Mouse (Mus musculus): ENCODE data around the gene Rab7.
"Not testable (repeated sequence)": the region's sequence is repeated elsewhere in the genome, so short reads cannot be mapped to it uniquely, and the experiment has no call there.

Rab7 gene

DNA sequence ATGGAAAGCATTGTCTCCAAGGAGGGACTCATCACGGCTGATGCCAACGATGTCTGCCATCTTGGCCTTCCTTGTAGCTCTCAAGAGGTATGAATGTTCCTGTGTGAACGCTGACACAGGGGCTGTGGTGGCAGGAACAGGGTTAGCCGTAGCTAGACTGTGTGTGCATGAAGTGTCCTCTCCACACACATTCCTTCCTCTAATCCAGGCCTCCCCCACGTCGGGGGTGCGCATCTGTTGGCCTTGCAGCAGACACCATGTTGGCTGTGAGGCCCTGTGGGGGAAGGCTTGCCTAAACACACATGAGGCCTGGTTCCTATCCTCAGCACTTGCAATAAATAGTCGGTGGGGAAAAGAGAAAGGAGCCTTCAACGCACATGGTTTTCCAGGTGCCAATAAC is 48.5 kb downstream of the Rab7 start:
- DNase-seq, result no peak

DNA sequence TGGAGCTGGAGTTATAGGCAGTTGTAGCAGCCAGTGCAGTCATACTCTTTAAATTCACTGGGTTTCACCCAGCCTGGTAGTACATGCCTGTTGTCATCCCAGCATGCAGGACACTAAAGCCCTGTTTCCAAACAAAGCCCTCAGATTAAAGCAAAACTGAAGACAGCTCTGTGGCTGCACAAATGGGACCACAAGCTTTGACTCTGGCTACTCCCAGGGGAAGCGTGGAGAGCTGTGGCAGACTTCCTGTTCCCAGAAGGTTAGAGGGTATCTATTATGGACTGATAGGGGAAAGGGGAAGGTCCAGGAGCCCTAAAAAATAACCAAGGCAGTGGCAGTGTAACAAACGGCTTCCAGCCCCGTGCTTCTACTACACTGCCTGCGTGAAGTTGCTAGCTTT is 49.6 kb downstream of the Rab7 start:
- DNase-seq, result no peak

DNA sequence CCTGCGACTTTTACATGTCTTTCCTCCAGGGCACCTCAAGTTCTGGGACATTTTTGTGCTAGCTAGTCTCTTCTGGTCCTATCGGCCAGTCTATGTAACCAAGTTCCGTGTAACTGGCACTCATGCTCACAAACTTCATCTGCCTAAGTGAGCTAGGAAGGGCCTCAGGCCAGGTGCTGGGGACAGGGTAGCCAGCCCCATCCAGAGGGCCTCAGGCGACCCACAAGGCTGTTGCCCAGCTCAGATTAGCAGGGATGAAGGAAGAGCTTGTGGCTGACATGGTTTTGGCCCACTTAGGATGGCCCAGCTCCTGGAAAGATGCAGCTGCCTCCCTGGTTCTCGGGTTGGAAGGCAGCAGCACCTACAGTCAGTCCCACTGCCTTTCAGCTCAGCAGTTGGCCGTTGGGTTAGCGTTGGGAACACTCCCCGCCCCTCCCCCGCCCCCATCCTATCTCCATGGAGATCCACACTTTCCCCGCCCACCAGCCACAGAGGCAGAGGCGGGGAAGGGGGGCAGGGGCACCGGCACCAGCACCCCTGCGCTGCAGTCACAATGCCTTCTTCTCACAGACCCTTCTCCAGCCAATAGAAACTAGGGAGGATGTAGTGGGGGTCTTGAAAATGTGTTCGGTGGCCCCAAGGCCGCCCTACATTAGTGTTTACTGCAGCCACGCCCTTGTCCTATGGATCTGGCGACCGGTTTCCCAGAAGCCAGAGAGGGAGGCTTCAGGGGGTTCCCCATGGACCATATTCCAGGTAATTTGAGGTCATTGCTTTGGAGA is 51.1 kb downstream of the Rab7 start:
- DNase-seq, result peak; percentile 62

DNA sequence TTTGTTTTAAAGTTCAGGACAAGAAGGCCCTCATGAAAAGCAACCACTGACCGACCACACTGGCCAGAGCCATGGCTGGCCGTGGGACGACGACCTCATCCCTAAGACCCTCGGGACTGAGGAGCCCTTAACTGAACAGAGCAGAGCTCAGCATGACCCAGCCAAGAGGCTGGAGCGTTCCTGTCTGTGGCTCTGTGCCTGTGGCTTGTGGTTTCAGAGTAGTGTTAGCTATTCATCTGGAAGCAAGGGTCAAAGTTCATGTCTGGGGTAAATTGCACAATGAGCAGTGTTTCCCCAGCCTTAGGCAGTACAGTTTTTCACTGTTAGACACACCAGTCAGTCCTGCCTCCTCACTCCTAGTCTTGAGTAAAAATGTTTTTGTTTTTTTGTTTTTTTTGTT is 52.3 kb downstream of the Rab7 start:
- DNase-seq, result no peak

DNA sequence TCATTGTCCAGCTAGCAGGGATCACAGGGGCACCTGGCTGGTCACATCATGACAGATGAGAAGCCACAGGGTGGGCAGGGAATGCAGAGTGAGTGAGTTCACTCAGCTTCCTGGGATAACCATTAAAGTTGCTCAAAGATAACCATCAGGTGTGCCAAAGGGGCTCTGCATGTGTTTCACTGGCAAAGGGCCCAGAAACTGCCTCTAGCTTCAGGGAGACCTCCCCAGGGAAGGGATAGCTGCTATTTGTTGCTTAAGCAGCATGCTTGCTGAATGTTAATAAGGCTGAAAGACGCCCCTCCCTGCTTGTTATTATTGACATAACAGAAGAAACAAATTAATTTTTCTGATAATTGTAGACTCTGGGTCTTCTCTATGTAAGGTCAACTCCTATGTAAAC is 53.2 kb downstream of the Rab7 start:
- DNase-seq, result no peak

DNA sequence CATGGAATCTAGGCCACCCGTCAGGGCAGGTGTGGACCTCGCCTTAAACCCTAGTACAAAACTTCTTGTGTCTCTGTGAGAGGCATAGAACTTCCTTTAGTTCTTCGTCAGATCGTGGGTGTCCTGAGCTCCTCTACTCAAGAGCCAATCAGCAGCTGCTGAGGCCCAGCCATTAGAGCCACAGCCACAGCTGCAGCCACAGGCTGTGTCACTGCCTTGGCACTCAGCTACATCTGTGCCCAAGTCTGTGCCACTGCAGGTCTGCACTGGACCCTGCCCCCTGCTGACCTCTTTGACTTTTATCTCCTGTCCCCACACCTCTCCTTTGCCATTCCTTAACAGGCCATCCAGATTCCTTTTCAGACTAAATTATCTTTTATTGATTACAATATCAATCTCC is 53.9 kb downstream of the Rab7 start:
- DNase-seq, result no peak

DNA sequence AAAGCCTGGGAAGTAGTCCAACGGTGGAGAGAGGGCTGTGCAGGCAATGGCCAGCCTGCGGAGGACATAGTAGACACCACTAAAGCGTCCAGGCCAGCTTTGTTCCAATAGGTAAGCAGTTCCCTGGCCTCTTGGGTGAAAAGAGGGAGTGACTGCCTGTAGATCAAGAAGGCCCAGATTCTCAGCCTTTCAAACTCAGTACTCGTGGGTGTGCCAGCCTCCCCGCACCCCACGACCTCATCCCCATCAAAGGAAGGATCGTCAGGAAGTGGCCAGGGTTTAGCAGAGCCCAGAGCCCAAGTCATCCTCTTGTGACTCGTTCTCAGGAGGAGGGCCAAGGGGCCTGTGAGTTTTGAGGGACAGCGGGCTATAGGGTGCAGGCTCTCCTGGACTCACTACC is 62.6 kb downstream of the Rab7 start:
- DNase-seq, result peak; percentile 18

DNA sequence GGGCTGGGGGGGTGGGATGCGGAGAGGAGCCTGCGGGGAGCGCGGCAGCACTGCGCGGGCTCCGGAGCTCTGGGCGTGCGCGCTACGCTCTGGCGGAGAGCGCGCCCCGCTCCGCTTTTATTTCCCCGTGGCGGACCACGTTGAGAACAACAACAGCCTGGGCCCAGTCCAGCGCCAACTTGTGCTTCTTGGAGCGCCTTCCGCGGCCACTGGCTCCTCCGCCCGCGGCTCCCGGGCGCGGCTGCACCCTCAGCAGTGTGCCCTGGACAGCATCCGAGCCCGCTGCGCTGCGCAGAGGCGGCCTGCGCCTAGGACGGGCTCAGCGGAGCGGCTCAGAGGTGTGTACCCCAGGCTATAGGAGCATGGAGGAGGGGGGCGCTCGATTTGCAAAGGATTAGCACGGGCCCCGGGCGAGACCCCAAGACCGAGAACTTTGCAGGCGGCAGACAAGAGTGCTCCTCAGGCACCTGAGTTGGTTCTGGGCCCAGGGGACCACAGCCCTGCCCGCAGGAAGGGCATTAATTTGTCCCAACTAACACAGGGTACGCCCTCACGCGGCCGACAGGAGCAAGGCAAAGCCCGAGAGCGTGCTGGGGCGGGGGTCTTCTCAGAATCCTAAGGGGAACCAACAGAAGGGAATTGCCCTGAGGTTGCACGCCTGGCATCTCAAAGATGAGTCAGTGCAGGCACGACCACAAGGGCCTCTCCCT is 63.4 kb downstream of the Rab7 start, which contains the start of gene H1fx:
TSS of gene H1fx (minus strand) at position 91 of the 710 bp plus-strand sequence.
- DNase-seq, result peak; percentile 83

DNA sequence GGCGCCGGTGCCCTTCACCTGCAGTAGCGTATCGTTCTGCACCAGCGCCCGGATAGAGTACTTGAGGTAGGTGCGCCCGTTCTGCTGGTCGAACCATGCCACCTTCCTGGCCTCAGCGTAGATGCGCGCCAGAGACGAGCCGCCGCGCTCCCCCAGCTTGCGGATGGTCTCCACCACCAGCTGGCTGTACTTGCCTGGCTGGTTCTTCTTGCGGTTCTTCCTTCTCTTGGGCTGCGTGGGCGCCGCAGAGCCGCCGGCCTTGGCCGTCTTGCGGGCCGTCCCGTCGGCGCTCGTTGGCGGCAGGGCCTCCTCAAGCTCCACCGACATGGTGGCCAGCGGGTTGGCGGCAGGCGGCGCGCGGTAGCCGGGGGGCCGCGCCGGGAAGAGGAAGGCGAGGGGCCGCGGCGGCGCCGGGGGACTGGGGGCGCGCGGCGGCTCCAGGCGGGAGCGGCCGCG is 64.0 kb downstream of the Rab7 start:
- peak; percentile 60 for DNase-seq

DNA sequence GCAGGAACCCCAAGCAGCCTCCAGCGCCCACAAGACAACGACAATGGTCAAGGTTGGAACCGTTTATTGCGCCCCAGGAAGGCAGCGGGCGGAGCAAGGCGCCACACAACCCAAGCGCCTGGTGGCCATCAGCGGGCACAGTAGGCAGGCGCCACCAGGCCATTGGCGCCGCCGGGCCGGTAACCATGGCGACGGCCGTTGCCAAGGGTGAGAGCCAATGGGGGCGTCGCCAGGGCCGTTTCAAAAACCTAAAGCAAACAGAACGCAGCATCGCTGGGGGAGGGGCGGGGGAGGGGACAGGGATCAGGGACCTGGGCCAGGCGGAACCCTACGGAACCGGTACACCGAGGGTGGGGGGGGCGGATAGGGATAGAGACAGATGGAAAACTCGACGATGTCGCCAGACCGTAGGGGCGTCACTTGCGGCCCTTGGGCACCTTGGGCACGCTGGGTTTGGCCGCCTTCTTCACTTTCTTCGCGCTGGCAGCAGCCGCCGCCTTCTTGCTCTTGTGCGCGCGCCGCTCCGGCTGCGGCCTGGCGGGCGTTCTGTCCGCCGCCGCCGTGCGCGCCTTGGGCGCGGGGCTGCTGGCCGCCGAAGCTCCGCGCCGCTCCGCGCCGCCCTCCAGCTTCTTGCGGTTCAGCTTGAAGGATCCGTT is 64.6 kb downstream of the Rab7 start:
- peak; percentile 83 for DNase-seq

DNA sequence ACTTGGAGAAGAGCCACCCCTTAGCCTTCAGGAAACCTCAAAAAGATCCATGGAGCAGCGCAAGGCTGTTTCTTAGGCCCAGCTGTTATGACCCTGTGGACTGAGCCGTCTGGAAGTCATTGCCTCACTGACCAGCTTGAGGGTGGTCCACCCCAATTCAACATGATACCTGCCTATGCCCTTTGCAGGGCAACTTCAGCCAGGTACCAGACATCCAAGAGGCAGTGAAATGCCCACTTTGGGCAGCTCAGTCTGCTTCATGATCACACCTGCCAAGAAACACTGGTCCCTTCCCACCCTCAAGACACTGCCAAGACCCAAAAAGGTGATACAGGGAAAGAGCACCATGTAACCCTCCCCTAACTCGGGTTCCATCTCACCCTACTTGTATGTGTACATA is 65.3 kb downstream of the Rab7 start:
- no peak for DNase-seq

DNA sequence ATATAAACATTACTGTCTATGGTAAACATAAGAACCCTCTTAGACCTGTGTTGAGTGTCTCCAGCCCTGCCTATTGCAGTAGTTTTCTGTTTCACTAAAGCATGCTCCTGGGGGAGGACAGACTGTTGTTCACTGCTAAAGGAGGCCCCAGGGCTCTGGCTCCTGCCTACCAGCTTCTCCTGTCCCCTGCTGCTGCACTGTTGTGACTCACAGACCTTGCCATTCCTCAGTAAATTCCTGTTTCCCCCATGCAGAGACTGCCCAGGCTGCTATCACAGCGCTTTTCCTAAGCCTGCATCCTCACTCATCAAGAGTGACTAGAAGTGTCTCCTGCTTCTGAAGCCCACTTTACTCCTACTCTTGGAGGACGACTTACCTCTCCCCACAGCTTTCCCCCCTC is 75.0 kb downstream of the Rab7 start:
- DNase-seq, result no peak

DNA sequence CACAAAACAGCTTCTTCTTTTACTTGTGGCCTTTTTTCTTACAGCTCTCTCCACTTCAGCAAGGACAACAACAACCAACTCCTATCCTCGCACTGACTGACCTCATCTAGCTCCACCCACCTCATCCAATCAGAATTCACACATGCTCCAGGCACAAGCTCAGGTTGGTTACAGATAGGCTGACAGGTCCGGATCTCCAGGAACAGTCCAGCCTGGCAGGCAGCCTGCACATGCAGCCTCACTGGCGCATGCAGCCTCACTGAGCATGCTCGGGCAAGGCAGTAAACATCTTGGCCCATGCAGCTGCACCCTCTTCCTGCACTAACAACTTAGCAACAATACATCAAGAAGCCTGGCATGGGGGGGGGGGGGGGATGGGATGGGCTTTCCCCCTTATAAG is 82.6 kb downstream of the Rab7 start:
- not testable (repeated sequence) for DNase-seq

Measured in thymus, postnatal 4 days (tissue).